26 mouse cellular contexts compared by ENCODE assay signal in genomic region chr10:128239140-128239539, GRCm38 (mm10). TPM values are rescaled to one million over a fixed set of nuclear protein-coding genes. Genes with fewer than 3 reads are reported as not detected.
"Had no signal": no experiment of that assay in that cellular context is flagged by ENCODE, and none has a peak within 500 bp of the region (broad histone marks: within the 10 kb centered on the region; RNA-seq: fewer than 3 reads in every experiment).

No protein-coding gene starts in this region.

- H3K27ac ChIP-seq: lung, embryonic 15.5 days; midbrain, embryonic 13.5 days; midbrain, embryonic 15.5 days; neural tube, embryonic 12.5 days; stomach, embryonic 15.5 days; stomach, postnatal 0 days had no signal

- H3K4me3 ChIP-seq: lung, embryonic 15.5 days; megakaryocyte, embryonic 14.5 days; midbrain, embryonic 13.5 days; midbrain, embryonic 15.5 days; neural tube, embryonic 12.5 days; stomach, embryonic 15.5 days had no signal

- H3K4me2 ChIP-seq: lung, embryonic 15.5 days; midbrain, embryonic 11.5 days; midbrain, embryonic 13.5 days; midbrain, embryonic 15.5 days; neural tube, embryonic 12.5 days; stomach, embryonic 15.5 days had no signal

- H3K9me3 ChIP-seq: lung, embryonic 15.5 days; megakaryocyte, embryonic 14.5 days; midbrain, embryonic 13.5 days; midbrain, embryonic 15.5 days; neural tube, embryonic 12.5 days; stomach, embryonic 15.5 days had no signal

- ATAC-seq: liver, postnatal 0 days; lung, postnatal 0 days; midbrain, embryonic 13.5 days; midbrain, embryonic 15.5 days had no signal

- H3K9ac ChIP-seq: liver, postnatal 0 days; lung, embryonic 15.5 days; midbrain, embryonic 13.5 days; midbrain, embryonic 15.5 days; neural tube, embryonic 12.5 days; stomach, embryonic 15.5 days had no signal

- H3K4me1 ChIP-seq: lung, embryonic 15.5 days; neural tube, embryonic 12.5 days; stomach, embryonic 15.5 days had no signal

- H3K27me3 ChIP-seq: lung, embryonic 15.5 days; megakaryocyte, embryonic 14.5 days; midbrain, embryonic 13.5 days; midbrain, embryonic 15.5 days; neural tube, embryonic 12.5 days; stomach, embryonic 15.5 days had no signal

- DNase-seq: liver, postnatal 0 days; lung, adult 2 months; lung, postnatal 14 days; lung, postnatal 36 days; right cerebral cortex, postnatal 14 days; spleen, adult 18-20 months; thymus, adult 2 months; thymus, postnatal 25 days; thymus, postnatal 4 days had no signal

RNA-seq across cellular contexts. Expression of gene Mip, which starts 13.5 kb away (rescaled TPM):
- total RNA-seq: monocyte, adult 5-6 weeks; neutrophil, adult 5-6 weeks had no signal
- polyA plus RNA-seq: liver, postnatal 0 days; lung, adult 2 months; lung, embryonic 15.5 days; lung, postnatal 0 days; macrophage; midbrain, embryonic 11.5 days; midbrain, postnatal 0 days; neural tube, embryonic 12.5 days; neural tube, embryonic 14.5 days; stomach, embryonic 15.5 days; stomach, postnatal 0 days; testis, adult 2 months; urinary bladder, adult 2 months had no signal

RNA-seq across cellular contexts. Expression of gene Apon, which starts 14.8 kb away (rescaled TPM):
- total RNA-seq: midbrain, postnatal 0 days; monocyte, adult 5-6 weeks had no signal
- polyA plus RNA-seq: lung, postnatal 0 days; macrophage; midbrain, embryonic 15.5 days; midbrain, postnatal 0 days; neural tube, embryonic 14.5 days; urinary bladder, adult 2 months had no signal

RNA-seq across cellular contexts. Expression of gene Apof, which starts 29.3 kb away (rescaled TPM):
- total RNA-seq: megakaryocyte progenitor cell, adult 5-6 weeks; midbrain, postnatal 0 days; monocyte, adult 5-6 weeks had no signal
- polyA plus RNA-seq: lung, postnatal 0 days; midbrain, embryonic 11.5 days; midbrain, embryonic 13.5 days; midbrain, embryonic 15.5 days; neural tube, embryonic 12.5 days; neural tube, embryonic 14.5 days had no signal
